Mouse (Mus musculus): ENCODE measurements around the gene Dapk2. TPM values are rescaled to one million over a fixed set of nuclear protein-coding genes. Genes with fewer than 3 reads are reported as not detected.

The Dapk2 gene
- total RNA-seq, 2 experiments from 2014 or later: 5.1 to 5.3 TPM

DNA sequence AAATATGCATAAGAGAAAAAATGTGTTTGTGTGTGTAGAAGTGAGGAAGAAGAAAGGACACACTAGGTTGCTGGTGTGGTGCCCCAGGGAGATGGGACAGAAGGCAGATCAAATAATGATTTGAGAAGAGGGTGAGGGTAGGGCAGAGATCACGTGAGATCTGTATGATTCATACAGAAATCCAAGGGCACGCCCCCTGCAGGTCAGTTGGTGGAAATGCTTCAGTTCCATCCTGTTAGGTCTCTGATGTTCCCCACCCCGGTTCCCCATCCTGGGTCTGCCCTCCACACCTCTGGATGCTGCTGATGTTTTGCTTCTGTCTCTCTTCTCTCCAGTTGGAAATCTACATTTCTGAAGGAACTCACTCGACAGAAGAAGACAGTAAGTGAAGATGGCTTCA lies 22.1 kb upstream of the Dapk2 start:
- intact Hi-C loops (cut with DNase I): no loop called here

DNA sequence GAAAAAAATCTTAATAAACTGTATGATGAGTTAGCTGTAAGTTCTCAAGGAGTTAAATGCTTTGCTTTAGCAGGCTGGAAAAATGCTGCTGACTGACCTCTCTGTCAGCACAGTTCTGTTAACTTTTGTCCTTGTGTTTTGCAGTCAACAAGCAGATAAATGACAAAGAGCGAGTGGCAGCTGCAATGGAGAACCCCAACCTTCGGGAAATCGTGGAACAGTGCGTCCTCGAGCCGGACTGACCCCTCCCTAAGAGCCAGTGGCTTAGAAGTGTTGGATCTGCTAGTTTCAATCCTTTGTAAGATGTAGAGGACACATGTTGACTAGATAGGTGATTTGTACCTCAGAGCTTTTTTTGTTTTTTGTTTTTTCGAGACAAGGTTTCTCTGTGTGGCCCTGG lies 19.8 kb upstream of the Dapk2 start:
- no peak for DNase-seq
- intact Hi-C loops (cut with DNase I): no loop called here

More for the DNA sequence above, 22.1 kb upstream of the Dapk2 start:
- DNase-seq: no peak

DNA sequence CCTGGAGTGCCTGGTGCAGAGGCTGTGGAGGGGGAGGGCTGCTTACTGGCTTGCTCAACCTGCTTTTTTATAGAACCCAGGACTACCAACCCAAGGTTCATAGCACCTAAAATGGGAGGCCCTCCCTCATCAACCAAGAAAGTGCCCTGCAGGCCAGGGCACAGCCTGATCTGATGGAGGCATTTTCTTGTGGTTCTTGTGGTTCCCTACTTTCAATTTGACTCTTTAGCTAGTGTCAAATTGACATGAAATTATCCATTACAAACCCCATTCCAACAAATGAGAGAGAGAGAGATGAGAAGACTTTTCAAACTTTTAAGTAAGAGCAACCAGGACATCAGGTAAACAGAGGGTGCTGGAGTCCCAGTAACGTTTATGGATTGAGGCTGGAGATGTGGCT lies 15.8 kb upstream of the Dapk2 start:
- DNase-seq: no peak
- intact Hi-C loops (cut with DNase I): loop anchor here (10.0 kb wide), 1 partner anchor 273 kb away; no protein-coding TSS in a partner anchor

DNA sequence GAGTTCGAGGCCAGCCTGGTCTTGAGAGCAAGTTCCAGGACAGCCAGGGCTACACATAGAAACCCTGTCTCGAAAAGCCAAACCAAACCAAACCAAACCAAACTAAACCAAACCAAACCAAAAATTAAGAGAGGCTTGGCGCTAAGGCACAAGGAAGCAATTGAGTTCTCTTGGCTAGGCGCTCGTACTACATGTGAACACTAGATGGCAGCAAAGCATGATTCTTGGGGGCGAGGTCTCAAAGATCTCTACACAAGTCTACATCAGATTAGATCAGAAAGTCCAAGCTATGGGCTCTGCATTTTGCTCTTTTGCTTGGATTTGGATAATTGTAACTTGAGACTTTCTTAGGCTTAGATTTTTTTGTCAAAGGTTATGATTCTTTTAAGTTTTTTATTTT lies 13.8 kb upstream of the Dapk2 start:
- intact Hi-C loops (cut with DNase I): loop anchor here (10.0 kb wide), 1 partner anchor 271 kb away; no protein-coding TSS in a partner anchor
- peak; percentile 73 to 83 for DNase-seq

DNA sequence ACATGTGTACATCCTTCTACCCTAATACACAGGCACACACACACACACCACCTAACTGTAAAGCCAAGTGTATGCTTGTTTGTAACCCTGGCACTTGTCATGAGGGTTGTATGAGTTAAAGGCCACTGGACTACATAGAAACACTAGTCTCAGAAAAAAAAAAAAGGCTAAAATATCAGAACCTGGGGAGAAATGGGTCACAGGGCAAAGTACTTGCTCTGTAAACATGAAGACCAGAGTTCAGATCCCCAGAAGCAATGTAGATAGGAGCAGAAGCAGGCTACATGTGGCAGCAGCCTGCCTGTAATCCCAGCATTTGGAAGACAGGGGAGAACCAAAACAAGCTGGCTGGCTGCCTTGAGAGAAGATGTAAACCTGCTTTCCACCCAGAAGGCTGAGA lies 11.9 kb upstream of the Dapk2 start:
- DNase-seq: no peak
- intact Hi-C loops (cut with DNase I): loop anchor here (10.0 kb wide), 1 partner anchor 269 kb away; no protein-coding TSS in a partner anchor

DNA sequence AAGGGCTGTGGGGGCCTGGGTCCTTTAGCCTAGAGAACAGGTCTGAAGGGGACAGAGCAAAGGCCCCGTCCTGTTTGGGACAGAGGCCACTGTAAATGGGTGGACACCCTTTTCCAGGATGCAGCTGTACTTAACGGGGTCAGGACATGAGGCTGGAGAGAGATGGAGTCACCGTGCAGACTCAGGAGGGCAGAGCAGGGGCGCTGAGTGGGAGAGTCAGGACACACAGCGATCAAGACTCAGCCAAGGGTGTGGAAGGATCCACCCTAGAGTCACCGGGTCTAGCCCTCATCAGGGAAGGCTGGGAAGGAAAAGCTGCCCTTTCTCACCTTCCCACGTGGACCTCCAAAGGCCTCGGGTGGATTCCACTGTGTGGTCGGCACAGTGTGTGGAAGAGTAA lies 6.0 kb upstream of the Dapk2 start:
- intact Hi-C loops (cut with DNase I): no loop called here
- no peak for DNase-seq

DNA sequence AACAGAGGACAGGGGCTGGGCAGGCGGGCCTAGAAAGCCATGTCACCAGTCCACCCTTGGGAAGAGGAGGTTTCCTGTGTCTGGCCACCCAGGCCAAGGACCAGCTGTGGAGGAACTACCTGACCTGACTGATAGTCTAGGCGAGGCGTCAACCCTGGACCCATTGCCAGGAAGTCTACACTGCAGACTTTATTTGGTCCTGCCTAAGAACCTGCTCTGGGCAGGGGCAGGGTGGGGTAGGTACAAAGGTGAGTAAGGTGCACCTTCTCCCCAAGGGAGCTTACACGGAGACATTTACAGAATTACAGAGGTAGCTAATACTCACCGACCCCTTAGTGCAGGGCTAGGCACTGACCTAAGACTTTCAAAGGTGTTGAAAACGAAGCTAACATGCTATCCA lies 4.4 kb upstream of the Dapk2 start:
- intact Hi-C loops (cut with DNase I): no loop called here
- DNase-seq: no peak

DNA sequence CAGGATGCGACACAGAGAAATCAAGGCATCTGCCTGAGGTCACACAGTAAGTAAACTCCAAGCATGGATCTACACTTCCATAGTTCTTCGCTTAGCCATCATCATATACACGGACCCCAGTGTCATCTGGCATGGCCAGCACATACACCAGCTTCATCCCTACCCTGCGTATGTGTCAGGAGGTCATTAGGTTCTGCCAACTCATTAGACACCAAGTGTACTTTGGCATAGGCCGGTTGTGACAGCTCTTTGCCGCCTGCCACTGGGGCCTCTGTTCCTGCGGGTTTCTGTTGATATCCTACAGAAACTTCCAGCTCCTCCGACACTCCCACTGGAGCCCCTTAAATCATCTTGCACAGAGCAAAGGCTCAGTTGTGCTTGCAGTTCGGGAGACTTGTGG lies 4.0 kb upstream of the Dapk2 start:
- DNase-seq: no peak
- intact Hi-C loops (cut with DNase I): no loop called here

DNA sequence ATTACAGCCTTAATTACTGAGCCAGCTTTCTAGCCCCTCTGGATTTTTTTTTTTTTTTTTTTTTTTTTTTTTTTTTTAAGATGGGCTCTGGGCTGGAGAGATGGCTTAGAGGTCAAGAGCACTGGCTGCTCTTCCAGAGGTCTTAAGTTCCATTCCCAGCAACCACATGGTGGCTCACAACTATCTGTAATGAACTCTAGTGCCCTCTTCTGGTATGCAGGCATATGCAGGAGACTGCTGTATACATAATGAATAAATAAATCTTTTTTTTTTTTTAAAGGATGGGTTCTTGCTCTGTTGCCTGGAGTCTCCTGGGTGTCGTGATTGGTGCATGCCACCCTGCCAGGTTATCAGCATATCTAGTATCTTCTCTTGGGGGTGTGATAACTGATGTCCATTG lies 2.5 kb upstream of the Dapk2 start:
- DNase-seq: no peak
- intact Hi-C loops (cut with DNase I): no loop called here

DNA sequence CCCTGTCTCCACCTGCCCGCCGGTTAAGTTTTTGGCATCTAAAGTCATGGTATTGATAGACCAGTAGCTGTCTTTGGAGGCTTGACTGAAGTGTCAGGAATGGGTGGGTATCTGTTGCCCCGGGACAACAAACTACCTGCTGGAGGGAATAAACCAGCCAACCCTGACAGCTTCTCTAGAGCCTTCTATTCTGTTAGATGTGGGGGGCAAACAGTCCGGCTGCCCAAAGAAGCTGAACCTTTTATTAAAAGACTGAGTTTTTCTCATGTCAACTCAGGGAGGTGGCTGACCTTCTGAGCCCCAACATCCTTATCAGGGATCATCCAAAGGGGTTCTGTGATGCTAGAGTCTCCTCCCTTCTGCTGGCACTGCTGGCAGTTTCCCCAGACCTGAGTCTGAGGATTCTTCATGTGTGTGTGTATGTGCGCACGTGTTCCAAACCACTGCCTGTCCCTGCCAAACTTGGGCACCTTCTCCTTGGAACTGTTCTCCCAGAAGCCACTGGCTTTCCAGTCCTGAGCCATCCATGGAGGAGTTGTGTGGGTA lies 935 bp downstream of the Dapk2 start:
- intact Hi-C loops (cut with DNase I): loop anchor here (2.0 kb wide), 2 partner anchors 80 to 110 kb away; no protein-coding TSS in a partner anchor
- DNase-seq: no peak

DNA sequence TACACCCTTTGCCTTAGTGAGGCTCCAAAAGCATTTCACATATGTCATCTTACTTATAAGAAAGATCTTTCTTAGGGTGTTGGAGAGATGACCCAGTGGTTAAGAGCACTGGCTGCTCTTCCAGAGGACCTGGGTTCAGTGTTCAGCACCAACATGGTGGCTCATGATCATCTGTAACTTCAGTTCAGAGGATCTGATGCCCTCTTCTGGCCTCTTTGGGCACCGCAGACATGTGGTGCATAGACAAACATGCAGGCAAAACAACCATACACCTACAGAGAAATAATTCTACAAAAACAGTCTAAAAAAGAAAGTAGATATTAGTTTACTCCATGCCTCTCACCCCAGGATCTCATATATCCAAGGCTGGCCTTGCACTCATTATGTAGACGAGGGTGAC lies 2.1 kb downstream of the Dapk2 start:
- no peak for DNase-seq
- intact Hi-C loops (cut with DNase I): no loop called here

DNA sequence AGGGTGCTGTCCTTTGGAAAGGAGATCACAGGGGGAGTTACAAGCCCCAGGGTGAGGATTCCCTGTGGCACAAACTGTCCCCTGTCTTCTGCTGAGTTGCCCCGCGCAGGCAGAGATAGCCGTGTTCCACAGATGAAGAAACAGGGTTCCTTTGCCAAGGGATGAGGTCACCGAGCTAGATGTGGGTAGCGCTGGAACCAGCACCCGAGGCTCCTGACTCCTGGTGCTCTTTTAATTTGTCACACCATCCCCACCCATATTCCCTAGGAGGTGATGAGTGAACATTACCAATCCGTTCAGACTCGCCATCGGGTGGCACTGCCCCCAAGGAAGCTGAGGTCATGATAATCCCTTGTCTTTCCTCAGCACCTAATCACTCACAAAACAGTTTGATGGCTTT lies 5.0 kb downstream of the Dapk2 start:
- intact Hi-C loops (cut with DNase I): no loop called here
- DNase-seq: peak in 1 of 2 experiments; percentile 17

DNA sequence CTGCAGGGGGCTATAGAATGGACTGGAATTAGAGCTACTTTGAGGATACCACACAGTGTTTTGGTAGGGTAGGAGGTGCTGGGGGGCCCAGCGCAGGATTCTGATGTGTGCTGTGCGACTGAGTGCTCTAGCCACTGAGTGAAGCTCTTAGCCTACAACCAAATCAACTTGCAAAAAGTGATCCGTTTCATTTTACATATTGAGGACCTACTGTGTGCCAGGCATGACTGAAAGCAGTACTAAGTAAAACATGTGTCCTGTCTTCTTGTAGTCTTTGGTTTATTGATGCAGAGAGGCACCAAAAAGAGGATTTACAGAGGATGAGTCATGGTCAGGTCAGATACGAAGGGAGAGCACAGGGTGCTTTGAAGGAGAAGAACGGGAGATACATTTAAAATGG lies 9.2 kb downstream of the Dapk2 start:
- intact Hi-C loops (cut with DNase I): no loop called here
- no peak for DNase-seq

DNA sequence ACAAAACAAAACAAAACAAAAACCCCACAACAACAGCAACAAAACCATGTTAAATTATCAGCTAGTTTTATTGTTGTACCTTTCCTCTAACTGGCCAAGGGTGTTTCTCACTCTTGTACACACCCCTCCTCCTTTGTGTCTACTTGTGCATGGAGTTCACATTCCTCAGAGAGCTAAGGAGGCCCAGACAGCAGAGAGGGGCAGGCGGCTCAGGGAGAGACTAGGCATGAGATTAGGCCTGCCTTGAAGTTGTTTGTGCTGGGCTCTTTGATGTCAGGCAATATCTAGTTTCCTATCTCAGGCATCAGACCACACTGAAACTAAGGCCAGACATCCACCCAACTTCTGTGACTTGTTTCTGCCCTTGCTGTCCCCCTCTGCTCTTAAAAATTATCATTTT lies 10.2 kb downstream of the Dapk2 start:
- DNase-seq: no peak
- intact Hi-C loops (cut with DNase I): no loop called here

DNA sequence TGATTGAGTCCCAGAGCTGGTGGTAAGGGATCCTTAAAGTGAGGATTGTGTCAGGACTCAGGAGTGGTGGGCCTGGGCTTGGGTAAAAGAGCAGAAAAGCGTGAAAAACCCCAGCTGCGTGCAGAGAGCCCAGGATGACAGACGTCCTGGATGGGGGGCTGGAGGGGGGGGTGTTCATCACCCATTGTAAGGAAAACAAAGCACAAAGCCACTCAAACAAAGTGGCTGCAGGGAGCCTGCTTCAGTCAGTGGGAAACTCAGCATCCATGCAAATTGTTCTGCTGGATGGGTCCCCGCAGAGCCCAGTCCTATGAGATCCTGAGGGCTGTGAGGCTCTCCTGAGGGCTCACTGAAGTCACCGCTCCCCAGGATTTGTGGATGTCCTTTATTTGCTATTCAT lies 12.5 kb downstream of the Dapk2 start:
- DNase-seq: no peak
- intact Hi-C loops (cut with DNase I): no loop called here

DNA sequence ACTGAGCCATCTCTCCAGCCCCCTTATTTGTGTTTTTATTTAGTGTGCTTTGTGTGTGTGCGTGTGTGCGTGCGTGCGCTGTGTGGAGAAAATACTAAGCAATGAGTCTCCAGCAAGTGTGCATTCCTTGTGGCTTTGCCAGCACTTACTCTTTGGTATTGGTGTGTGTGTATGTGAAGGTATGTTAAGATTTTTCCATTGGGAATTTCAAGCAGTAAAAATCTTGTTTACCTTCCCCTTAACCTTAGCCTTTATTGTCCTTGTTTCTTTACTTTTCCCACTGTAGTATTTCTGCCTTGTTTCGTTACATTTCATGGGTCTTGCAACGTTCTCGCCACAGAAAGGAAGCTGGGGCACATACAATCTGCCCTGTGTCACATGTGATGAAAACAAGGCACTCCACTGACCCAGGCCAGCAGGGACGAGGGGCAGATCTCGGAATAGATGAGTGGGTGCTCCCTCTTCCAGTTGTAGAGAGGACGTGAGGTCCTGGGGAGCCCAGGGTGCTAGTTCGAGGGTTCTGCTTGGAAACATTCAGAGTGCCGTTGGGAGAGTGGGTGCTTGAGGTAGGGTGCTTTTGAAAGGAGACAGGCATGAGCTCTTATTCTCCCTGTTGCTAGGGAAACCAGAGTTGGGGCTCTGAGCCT lies 13.4 kb downstream of the Dapk2 start:
- intact Hi-C loops (cut with DNase I): no loop called here
- DNase-seq: no peak

DNA sequence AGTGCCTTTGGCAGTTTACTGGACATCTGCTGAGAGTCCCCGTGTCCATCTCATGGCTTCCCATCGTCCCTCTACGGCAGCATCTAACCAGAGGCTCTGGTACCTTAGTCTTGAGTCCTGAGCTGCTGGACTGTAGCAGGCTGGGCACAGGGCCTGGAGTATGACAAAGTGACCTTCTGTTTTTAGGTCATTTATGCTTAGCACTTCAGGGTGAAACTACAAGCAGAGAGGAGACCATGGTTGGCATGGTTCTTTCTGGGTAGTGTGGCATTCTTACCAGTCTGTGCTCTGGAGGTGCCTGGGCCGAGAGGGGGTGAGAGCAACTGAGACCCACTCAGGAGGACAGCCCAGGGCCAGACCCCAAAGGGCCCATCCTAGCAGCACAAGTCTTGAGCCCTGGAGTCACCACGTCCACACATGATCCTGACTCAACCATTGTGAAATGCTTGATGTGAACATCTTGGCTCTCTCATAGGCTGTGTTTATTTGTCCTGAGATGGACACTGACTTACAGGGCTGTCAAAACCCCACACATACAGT lies 15.4 kb downstream of the Dapk2 start:
- DNase-seq: no peak
- intact Hi-C loops (cut with DNase I): no loop called here

DNA sequence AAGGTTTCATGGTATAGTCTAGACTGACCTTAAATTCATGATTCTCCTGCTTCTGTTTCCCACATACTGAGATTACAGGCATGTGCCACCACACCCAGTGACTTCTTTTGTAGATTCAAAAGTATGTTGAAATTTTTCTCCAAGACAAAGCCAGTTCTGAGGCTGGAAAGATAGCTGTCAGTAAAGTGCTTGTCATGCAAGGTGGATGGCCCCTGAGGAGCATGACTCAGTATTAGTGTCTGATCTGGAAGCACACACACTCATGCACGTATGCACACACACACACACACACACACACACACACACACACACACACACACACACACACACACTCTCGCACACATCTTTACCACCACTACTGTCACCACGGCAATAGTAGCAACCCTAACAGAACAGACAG lies 17.0 kb downstream of the Dapk2 start:
- no peak for DNase-seq
- intact Hi-C loops (cut with DNase I): no loop called here

DNA sequence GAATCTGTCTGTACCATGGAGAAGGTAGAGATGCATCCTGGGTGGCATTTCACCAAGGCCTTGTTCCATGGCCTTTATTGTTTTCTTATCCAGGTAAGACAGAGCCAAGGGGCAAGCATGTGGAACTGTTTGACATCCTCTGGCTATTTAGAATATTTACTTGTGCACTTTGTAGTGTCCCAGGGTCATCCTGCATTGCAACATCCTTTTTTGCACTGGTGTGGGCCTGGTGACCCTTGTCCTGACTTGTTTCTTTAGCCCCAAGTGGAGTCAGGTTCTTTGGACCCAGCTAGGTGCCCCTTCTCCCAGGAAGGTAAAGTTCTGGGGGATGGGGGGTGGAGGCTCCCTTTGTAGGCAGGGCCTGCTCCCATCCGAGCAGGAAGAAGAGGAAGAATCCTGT lies 20.0 kb downstream of the Dapk2 start:
- DNase-seq: no peak
- intact Hi-C loops (cut with DNase I): no loop called here

DNA sequence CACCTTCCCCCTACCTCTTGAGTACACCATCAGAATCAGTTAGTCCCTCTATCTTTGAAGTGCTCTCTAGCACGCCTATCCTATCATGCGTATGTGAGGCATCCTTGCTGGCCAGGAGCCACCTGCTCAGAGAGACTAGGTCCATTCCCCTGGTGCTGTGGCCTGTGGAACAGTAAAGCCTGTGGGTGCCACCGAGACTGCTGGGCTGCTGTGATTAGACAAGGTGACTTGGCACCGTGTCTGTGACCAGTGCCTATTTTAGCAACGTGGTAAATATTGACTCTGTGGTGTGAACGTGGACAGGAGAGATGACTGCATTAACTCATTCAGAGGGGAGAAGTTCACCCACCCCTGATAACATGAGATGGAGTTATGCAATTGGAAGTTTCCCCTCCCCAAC lies 21.8 kb downstream of the Dapk2 start:
- peak; percentile 43 to 58 for DNase-seq
- intact Hi-C loops (cut with DNase I): no loop called here

DNA sequence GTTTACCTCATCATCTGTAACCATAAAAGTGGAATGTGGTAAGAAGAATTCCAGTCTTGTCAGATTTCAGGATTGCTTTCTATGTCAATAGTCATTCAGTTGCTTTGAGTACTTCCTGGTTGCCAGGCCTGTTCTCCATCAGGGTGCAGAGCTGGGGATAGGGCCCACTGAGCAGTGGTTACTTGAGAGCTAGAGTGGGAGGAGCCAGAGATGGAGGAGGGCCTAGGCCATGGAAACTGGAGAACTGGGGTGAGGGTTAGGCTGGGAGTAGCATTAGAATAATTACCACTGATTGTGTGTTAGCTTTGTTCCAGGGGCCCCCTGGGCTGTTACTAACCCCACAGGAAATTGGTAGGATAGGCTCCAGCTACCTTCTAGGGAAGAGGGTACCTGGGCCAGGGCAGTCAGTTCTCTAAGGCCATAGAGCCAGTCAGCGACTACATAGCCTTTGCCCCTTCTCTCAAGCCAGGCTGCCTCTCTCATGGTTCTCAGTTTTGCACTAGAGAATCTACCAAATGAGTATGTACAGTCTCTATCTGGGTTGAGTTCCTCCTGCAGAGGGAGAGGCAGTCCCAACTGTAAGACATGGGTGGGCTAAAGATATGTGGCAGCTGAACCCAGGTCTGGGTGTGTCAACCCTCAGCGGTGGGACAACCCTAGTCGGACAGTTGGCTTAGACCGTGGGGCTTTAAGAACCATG lies 23.3 kb downstream of the Dapk2 start:
- no peak for DNase-seq
- intact Hi-C loops (cut with DNase I): no loop called here
